Mouse (Mus musculus): ENCODE data around the gene Siah3.

DNA sequence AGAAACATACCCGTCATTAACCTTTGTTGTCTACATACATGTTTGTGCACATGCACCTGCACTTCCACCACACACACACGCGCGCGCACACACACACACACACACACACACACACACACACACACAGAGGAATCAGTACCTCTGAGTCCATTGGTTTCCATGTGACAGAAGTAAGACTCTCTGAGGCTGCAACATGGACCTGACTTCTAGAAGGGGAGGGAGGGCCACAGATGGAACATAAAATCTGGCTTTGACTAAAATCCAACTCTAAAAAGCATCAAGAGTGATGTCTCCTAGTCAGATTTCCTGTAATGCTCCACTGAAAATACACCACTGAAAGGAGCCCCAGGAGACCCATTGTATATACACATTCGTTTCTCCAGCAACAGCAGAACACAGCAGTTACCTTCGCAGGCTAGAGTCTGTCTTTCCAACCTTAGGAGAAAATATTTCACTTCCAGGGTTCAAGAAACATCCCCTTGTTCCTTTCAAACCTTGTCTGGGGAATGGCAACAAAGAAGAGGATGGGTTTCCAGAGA is 75.1 kb downstream of the Siah3 start:
- no peak for TF ChIP-seq CTCF (IDR thresholded peaks at IDR 0.05; ENCODE audit: control insufficient read depth, insufficient read depth, insufficient read length)
- TF ChIP-seq MAX (IDR thresholded peaks at IDR 0.05): no peak
- no peak for TF ChIP-seq USF1 (IDR thresholded peaks at IDR 0.05; ENCODE audit: low read depth)
- TF ChIP-seq MYOG (IDR thresholded peaks at IDR 0.05; ENCODE audit: control insufficient read depth, extremely low read depth, insufficient read length): no peak
- no peak for TF ChIP-seq MYOD1 (IDR thresholded peaks at IDR 0.05; ENCODE audit: control insufficient read depth, insufficient read length, low read depth)
- TF ChIP-seq CEBPB (IDR thresholded peaks at IDR 0.05; ENCODE audit: low read depth): no peak
- no peak for TF ChIP-seq FOSL1 (IDR thresholded peaks at IDR 0.05; ENCODE audit: insufficient read depth, low read length, poor library complexity, severe bottlenecking)
